Mouse (Mus musculus): ENCODE measurements at regions not wholly inside any gene's neighbourhood (a gene's known extent, or its start where the extent isn't known, plus 50 kb on each side); places are given as distances from the start of the nearest gene placed in this dataset.

DNA sequence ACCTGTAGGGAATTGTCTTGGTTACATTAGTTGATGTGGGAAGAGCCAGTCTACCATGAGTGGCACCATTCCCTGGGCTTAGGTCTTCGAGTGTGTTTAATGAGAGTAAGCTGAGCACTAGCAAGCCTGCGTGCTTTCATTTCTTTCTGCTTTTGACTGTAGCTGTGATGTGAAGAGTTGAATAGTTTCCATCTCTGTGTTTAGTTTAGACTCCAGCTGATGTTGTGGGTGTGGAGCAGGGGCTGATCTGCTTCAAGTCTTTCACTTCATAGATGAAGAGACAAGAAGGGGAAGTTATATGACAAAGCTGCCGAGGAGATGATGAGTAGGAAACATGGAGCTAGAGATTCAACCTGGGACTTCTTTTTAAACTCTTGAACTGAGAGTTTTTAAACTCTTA lies 446.0 kb downstream of the Slc4a3 start:
- no peak for DNase-seq (ENCODE audit: low read depth, low spot score)

DNA sequence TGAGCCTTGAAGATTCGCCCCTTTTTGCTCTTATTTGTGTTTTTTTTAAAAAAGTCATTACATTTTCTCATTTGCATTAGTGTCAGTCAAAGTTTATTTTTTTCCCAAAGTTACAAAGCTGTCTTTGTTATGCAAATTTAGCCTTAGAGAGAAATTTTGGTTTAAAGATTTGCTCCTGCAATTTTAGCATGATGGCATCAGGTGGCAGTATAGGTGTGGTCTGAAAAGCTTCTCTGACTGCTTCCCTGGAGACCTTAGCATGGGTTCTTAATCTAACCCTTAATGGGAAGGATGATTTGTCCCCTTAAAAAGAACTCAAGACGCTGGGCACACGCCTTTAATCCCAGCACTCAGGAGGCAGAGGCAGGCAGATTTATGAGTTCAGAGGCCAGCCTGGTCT lies 451.2 kb downstream of the Slc4a3 start:
- no peak for DNase-seq (ENCODE audit: low read depth, low spot score)

- no peak for DNase-seq (ENCODE audit: low read depth, low spot score)
Measured at GRCm38 (mm10) chr1:76001124-76001523, 455.1 kb downstream of the Slc4a3 start.

DNA sequence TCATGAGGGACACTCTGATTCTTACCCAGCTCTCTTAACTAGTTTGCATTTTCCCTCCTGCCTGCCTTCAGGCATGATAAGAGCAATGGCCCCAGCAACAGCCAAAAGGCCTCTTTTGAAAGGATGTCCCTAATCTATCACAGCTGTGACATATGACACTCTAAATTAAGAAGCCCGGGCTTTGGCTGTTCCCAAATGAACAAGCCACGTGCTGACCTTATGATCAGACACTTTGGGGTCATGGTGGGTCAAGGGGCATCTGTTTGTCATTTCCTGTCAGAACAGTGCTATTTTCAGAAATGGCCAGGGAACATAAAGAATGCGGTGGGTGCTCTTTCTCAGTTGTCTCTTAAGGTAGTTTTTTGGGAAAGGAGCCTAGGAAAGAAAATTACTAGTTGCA lies 463.5 kb downstream of the Slc4a3 start:
- no peak for DNase-seq (ENCODE audit: low read depth, low spot score)

DNA sequence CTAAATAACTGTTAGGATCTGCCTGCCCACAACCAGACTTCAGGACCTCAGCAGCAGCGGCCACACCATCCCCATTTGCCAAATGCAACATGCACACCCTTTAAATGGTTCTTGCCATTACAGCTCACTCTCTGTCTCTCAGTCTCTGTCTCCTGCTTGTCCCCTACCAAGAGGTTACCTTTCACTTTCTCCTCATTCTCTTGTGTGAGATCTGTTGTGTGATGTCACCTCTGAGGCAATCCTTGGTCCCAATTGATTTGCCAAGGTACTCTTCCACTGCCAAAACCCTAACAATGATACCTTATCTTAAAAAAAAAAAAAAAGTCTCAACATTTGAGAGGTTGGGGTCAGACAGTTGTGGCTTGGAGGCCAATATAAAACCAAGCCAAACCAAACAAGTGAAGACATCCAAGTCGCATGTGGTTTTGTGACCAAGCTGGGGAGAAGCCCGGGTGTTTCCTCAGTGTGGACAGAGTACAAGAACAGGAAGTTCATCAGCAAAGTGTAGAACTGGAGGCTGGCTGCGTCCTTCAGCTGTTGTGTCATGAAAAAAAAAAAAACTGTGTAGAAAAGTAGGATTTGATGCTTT lies 464.2 kb downstream of the Slc4a3 start:
- no peak for DNase-seq (ENCODE audit: low read depth, low spot score)

- no peak for DNase-seq (ENCODE audit: low read depth, low spot score)
Measured at GRCm38 (mm10) chr1:76018588-76018987, 472.5 kb downstream of the Slc4a3 start.

- DNase-seq (ENCODE audit: low read depth, low spot score) = no peak
Measured at GRCm38 (mm10) chr1:76019071-76019470, 473.0 kb downstream of the Slc4a3 start.

GRCm38 (mm10) chr1:76024650-76025049 lies 478.6 kb downstream of the Slc4a3 start:
- DNase-seq (ENCODE audit: low read depth, low spot score) = no peak

- no peak for DNase-seq (ENCODE audit: low read depth, low spot score)
Measured at GRCm38 (mm10) chr1:76025389-76025788, 479.3 kb downstream of the Slc4a3 start.

GRCm38 (mm10) chr1:76029059-76029458 lies 483.0 kb downstream of the Slc4a3 start:
- no peak for DNase-seq (ENCODE audit: low read depth, low spot score)

DNA sequence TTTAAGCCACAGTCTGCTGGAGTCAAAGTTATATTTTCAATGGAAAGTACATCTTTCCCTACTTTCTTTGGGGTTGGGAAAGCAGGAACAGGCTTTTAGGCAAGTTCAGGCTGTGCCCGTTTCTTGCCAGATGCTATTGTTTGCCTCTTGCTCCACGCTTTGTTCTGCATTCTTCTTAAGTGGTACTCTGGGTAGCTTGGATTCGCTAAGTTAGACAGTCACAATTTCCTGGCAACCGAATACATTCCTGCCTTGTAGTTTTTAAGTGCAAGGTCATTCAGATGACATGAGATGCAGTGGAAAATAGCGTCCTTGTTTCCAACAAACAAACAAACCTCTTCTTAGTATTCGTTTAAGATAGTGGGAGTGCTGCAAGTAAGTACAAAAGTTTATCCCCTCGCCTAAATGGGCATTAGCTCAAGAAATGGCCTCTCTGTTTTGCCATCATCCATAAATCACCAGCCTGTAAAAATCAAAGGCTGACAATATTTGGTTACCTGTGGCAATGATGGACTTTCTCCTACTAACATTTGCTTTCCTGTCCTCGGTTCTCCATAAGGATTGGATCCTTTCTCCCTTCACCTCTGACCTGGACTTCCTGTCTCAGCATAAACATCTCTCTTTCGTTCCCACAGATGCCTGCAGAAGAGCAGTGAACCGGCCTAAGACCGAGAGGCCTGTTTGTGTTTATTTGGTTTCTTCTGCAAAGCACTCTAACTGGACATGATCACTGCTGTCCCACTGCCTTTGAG lies 485.3 kb downstream of the Slc4a3 start:
- DNase-seq (ENCODE audit: low read depth, low spot score) = no peak

DNA sequence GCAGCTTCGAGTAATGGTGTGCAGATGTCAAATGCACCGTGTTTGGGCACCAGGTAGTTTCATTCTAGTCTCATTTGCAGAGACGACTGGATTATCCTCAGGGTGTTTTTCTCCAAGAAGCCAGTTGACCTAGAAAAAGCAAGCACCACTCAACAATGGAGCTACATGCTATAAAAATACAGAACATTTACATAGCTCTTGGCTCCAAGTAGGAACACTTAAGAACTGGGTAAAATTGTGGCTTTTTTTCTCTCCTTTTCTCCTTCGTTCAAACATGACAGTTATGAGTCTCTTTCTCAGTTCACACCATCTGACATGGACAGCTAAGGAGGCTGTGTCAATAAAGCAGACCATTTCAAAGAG lies 485.8 kb downstream of the Slc4a3 start:
- DNase-seq (ENCODE audit: low read depth, low spot score) = no peak

DNA sequence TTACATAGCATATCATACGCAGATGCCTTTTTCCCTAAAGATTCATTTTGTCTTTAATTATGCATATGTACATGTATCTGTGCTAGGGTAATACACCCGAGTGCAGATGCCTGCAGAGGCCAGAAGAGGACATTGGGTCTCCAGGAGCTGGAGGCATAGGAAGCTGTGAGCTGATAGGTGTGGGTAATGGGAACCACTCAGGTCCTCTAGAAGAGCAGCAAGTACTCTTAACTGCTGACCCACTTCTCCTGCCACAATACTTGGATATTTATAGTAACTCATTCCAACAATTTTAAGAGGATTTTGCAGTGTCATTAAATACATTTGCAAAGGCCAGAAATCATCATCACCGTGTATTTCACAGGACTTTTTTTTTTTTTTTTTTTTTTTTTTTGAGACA lies 486.6 kb downstream of the Slc4a3 start:
- no peak for DNase-seq (ENCODE audit: low read depth, low spot score)

GRCm38 (mm10) chr1:76036316-76036715 lies 490.2 kb downstream of the Slc4a3 start:
- no peak for DNase-seq (ENCODE audit: low read depth, low spot score)

DNA sequence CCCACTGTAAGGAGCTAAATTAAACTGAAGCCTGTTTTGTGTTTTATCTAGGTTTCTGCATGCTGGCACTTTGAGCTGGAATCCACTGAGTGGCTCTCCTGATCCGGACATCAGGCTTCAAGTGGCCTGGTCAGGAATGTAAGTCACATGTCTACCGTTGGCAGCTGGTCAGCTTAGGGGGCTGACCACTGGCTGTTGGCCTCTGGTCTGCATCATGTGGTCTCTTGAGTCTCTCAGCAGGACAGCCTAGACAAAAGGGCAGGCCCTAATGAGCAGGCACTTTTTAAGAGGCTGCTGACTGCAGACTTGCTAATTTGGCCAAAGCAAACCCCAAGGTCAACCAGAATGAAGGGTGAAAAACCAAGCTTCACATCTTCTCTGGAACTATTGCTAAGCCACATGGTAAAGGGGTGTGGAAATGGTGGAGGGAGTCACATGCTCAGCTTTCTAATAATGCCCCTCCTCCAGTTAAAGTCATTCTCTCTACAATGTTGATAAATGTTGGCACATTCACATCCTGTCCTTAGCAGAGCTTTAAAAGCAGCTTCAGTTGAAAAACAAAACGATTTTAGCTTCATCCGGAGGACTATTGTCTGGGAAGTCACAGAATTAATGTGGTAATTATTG lies 493.1 kb downstream of the Slc4a3 start:
- DNase-seq (ENCODE audit: low read depth, low spot score) = no peak

DNA sequence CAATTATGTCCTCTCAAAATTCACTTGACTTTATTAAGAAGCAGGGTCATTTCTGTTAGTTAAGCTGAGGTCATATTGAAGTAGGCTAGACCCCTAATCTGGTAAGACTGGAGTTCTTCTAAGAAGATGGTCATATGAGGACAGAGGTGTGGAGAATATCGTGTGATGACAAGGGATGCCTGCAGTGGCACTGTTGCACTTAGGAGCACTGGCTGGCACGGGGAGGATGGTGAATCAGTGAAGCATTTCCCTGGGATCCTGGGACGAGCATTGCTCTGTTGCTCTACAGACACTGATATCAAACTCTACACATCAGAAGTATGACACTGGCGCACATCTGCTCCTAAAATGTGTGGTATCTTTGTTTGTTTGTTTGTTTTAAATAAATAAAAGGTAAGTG lies 493.6 kb downstream of the Slc4a3 start:
- no peak for DNase-seq (ENCODE audit: low read depth, low spot score)

- no peak for DNase-seq (ENCODE audit: low read depth, low spot score)
Measured at GRCm38 (mm10) chr1:76050264-76050663, 504.2 kb downstream of the Slc4a3 start.

- no peak for DNase-seq (ENCODE audit: low read depth, low spot score)
Measured at GRCm38 (mm10) chr1:76053378-76054171, 507.5 kb downstream of the Slc4a3 start.

- DNase-seq (ENCODE audit: low read depth, low spot score) = no peak
Measured at GRCm38 (mm10) chr1:76065783-76066182, 519.7 kb downstream of the Slc4a3 start.

- DNase-seq (ENCODE audit: low read depth, low spot score) = no peak
Measured at GRCm38 (mm10) chr1:76070831-76071321, 524.8 kb downstream of the Slc4a3 start.

DNA sequence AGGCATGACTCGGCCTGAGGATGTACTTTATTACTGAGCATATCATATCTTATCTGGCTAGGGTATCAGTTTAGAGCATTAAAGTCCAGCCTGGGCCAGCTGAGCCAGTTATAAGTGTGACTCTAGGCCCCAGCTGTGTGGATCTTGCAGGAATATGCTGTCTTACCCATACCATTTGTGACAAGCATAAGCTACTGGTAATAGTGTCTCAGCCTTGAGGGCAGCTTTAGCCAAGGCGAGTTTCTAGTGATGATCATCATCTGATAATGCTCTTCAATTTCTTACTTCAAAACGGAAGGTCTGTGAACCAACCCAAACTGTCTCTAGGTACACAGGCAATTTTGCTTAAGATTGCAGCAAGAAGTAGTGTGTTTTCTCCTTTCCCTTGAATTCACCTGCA lies 529.1 kb downstream of the Slc4a3 start:
- no peak for DNase-seq (ENCODE audit: low read depth, low spot score)
